Mouse (Mus musculus): ENCODE measurements at regions not wholly inside any gene's neighbourhood (a gene's known extent, or its start where the extent isn't known, plus 50 kb on each side); places are given as distances from the start of the nearest gene placed in this dataset.

DNA sequence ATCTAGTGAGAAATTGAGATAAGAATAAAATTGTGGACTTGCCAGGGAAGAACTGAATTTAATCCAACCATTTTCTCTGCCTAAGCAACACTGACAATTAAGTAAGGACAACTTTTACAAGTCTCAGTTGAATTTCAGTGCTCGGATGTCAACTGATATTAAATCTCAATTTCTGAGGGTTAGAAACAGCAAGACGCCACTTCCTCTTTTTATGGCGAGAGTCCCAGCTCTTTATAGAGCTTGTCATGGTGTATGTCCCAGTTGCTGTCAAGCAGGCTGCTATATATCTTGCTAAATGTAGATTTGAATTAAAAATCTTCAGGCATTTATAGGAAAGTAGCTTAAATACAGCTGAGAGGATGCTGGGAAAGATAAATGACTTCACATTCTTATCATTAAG lies 697.8 kb upstream of the Got2 start:
- DNase-seq: no peak
- no peaks in the 10 kb centered on the region for H3K27me3 ChIP-seq (replicated peaks; ENCODE audit: control insufficient read depth, insufficient read depth, low read length)
- no peak for TF ChIP-seq POLR2A (IDR thresholded peaks at IDR 0.05; ENCODE audit: low read depth, low read length)
- no peak for TF ChIP-seq CTCF (conservative IDR thresholded peaks at IDR 0.05; ENCODE audit: insufficient read depth, insufficient read length, low read depth, low read length)
- H3K4me1 ChIP-seq (ENCODE audit: control insufficient read depth, insufficient read depth, low read length): no peaks in the 10 kb centered on the region
- H3K36me3 ChIP-seq (ENCODE audit: control insufficient read depth, insufficient read depth, low read length): no peaks in the 10 kb centered on the region
- WGBS: 58% methylated on average over 3 of the region's 3 CpGs
- H3K4me3 ChIP-seq (ENCODE audit: insufficient read depth, low read depth, low read length): no peak overlapping the region
- no peak overlapping the region for H3K27ac ChIP-seq (ENCODE audit: insufficient read depth, low read depth, low read length)

DNA sequence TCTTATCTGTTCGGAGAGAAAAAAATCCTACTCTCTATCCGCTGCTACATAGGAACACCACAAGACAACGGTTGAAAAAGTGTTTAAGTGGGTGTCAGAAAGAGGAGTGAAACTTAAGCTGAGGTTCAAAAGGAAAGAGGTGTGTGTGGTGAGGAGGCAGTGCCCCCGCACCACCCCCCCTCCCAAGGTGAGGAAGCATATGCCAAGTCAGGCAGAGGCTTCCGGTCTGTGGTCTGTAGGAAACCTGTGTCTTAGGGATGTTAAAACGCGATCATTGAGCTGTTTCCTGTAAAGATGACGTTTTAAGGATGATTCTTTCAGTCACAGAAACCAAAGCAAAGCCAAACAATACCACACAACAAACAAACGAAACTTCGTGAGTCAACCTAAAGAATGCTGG lies 664.2 kb upstream of the Got2 start:
- Histone ChIP-seq H3K27me3 (replicated peaks; ENCODE audit: control insufficient read depth, insufficient read depth, low read length) (no peaks in the 10 kb centered on the region; the same call in 1 of the 2 replicates), H3K36me3 (ENCODE audit: control insufficient read depth, insufficient read depth, low read length) (no peaks in the 10 kb centered on the region), H3K27ac (ENCODE audit: insufficient read depth, low read depth, low read length) (no peak overlapping the region), H3K4me3 (ENCODE audit: insufficient read depth, low read depth, low read length) (no peak overlapping the region), H3K4me1 (ENCODE audit: control insufficient read depth, insufficient read depth, low read length) (no peaks in the 10 kb centered on the region)
- 64% methylated on average over 10 of the region's 10 CpGs for WGBS
- no peak for DNase-seq
- TF ChIP-seq POLR2A (IDR thresholded peaks at IDR 0.05; ENCODE audit: low read depth, low read length) (no peak), CTCF (conservative IDR thresholded peaks at IDR 0.05; ENCODE audit: insufficient read depth, insufficient read length, low read depth, low read length) (no peak)

DNA sequence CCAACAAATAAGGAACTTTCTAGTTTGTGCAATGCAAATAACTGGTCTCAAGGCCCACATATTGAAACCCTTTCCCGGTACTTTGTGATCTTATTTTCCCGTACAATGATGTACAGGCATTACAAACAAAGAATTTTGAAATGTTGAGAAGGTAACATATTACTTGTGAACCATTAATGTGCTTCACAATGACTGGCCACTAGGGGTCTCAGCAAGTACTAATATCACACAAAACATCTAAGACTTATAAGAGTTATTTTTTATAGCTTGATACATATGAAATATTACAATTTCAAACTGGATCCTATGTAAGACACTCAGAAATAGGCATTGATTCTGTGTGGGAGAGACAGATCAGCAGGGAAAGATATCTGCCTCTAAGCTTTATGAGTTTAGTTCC lies 662.1 kb upstream of the Got2 start:
- peak; percentile 6 for DNase-seq
- 91% methylated on average over 2 of the region's 2 CpGs for WGBS
- TF ChIP-seq CTCF (conservative IDR thresholded peaks at IDR 0.05; ENCODE audit: insufficient read depth, insufficient read length, low read depth, low read length) (no peak), POLR2A (IDR thresholded peaks at IDR 0.05; ENCODE audit: low read depth, low read length) (no peak)

DNA sequence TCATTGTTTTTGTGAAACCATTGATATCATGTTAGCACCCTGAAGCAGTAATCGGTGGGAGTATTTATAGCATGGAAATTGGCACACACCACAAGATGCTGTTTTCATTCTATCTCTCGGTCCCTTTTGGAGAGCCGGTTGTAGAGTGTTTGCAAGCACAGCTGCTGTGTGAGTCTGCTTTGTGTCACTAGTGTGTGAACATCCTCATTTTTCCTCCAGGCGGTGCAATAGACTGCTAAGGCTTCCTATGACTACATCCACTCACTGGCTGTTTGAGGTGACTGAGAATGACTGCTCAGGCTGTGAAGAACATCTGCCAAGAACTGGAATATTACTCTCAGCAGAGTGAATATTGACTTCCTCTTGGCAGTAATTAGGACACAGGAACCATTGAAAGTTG lies 660.3 kb upstream of the Got2 start:
- no peak for DNase-seq
- Histone ChIP-seq H3K27ac (ENCODE audit: insufficient read depth, low read depth, low read length) (no peak overlapping the region), H3K4me3 (ENCODE audit: insufficient read depth, low read depth, low read length) (no peak overlapping the region), H3K4me1 (ENCODE audit: control insufficient read depth, insufficient read depth, low read length) (no peaks in the 10 kb centered on the region), H3K36me3 (ENCODE audit: control insufficient read depth, insufficient read depth, low read length) (no peaks in the 10 kb centered on the region), H3K27me3 (replicated peaks; ENCODE audit: control insufficient read depth, insufficient read depth, low read length) (no peaks in the 10 kb centered on the region)
- WGBS: 87% methylated on average over 4 of the region's 4 CpGs
- no peak for TF ChIP-seq CTCF (conservative IDR thresholded peaks at IDR 0.05; ENCODE audit: insufficient read depth, insufficient read length, low read depth, low read length)
- TF ChIP-seq POLR2A (IDR thresholded peaks at IDR 0.05; ENCODE audit: low read depth, low read length): no peak

More for the DNA sequence above, 662.1 kb upstream of the Got2 start:
- no peaks in the 10 kb centered on the region; the same call in 1 of the 2 replicates for H3K27me3 ChIP-seq (replicated peaks; ENCODE audit: control insufficient read depth, insufficient read depth, low read length)
- no peak overlapping the region for H3K27ac ChIP-seq (ENCODE audit: insufficient read depth, low read depth, low read length)
- H3K4me3 ChIP-seq (ENCODE audit: insufficient read depth, low read depth, low read length): no peak overlapping the region
- H3K4me1 ChIP-seq (ENCODE audit: control insufficient read depth, insufficient read depth, low read length): no peaks in the 10 kb centered on the region
- H3K36me3 ChIP-seq (ENCODE audit: control insufficient read depth, insufficient read depth, low read length): no peaks in the 10 kb centered on the region

DNA sequence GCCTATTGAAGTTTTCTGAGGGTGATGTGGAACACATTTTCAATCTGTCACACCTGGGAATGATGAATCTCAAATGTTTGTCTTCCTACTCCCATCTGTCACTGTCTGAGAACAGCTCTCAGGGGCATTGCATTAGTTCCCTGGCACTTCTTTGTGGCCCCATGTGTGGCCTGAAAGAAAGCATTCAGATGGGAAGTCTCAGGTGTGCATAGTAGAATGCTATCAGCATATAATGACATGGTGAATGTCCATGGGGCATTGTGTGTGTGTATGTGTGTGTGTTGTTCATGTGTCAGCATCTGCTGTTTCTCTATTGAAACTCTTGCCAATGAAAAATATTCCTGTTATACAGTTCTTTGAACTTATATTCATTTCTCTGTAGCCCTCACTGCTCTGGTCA lies 659.8 kb upstream of the Got2 start:
- no peak for TF ChIP-seq POLR2A (IDR thresholded peaks at IDR 0.05; ENCODE audit: low read depth, low read length)
- TF ChIP-seq CTCF (conservative IDR thresholded peaks at IDR 0.05; ENCODE audit: insufficient read depth, insufficient read length, low read depth, low read length): no peak
- H3K36me3 ChIP-seq (ENCODE audit: control insufficient read depth, insufficient read depth, low read length): no peaks in the 10 kb centered on the region
- no peak for DNase-seq

DNA sequence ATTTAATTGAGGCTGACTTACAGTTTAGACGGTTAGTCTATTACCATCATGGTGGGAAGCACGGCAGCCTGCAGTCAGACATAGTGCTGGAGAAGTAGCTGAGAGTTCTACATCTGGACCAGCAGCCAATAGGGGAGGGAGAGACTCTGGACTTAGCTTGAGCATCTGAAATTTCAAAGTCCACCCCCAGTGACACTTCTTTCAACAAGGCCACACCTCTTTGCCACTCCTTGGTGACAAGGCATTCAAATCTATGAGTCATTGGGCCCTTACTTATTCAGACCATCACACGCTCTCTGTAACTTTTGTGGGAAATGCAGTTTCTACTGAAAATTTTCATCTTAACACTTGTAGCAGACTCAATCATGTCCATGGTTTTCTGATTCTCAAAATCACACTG lies 653.9 kb upstream of the Got2 start:
- no peaks in the 10 kb centered on the region for H3K27me3 ChIP-seq (replicated peaks; ENCODE audit: control insufficient read depth, insufficient read depth, low read length)
- TF ChIP-seq CTCF (conservative IDR thresholded peaks at IDR 0.05; ENCODE audit: insufficient read depth, insufficient read length, low read depth, low read length) (no peak), POLR2A (IDR thresholded peaks at IDR 0.05; ENCODE audit: low read depth, low read length) (no peak)
- 92% methylated on average over 3 of the region's 3 CpGs for WGBS
- no peak overlapping the region for H3K4me3 ChIP-seq (ENCODE audit: insufficient read depth, low read depth, low read length)
- H3K4me1 ChIP-seq (ENCODE audit: control insufficient read depth, insufficient read depth, low read length): no peaks in the 10 kb centered on the region
- H3K27ac ChIP-seq (ENCODE audit: insufficient read depth, low read depth, low read length): no peak overlapping the region
- DNase-seq: no peak
- H3K36me3 ChIP-seq (ENCODE audit: control insufficient read depth, insufficient read depth, low read length): no peaks in the 10 kb centered on the region

More for the DNA sequence above, 659.8 kb upstream of the Got2 start:
- Histone ChIP-seq H3K4me3 (ENCODE audit: insufficient read depth, low read depth, low read length) (no peak overlapping the region), H3K27ac (ENCODE audit: insufficient read depth, low read depth, low read length) (no peak overlapping the region), H3K4me1 (ENCODE audit: control insufficient read depth, insufficient read depth, low read length) (no peaks in the 10 kb centered on the region), H3K27me3 (replicated peaks; ENCODE audit: control insufficient read depth, insufficient read depth, low read length) (no peaks in the 10 kb centered on the region)

DNA sequence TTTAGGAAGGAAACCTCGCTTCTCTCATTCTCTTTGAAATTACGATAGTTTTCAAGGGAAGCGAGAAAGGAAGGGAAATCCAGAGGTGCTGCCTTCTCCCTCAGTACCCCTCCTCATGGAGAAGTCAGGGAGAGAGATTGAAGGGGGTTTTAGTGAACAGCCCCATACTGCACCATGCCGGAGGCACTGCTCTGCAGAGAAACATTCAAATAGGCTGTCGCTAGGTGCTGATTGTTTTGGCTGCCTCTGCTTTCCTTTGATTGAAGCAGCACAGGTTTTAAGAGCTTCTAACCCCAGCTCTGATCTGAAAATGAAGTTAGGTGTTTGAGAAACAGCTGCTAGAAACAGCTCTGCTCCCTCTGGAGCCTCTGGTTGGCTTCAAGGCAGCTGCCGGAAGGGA lies 610.5 kb upstream of the Got2 start:
- no peak for DNase-seq
- TF ChIP-seq POLR2A (IDR thresholded peaks at IDR 0.05; ENCODE audit: low read depth, low read length): no peak
- no peak for TF ChIP-seq CTCF (conservative IDR thresholded peaks at IDR 0.05; ENCODE audit: insufficient read depth, insufficient read length, low read depth, low read length)
- H3K4me1 ChIP-seq (ENCODE audit: control insufficient read depth, insufficient read depth, low read length): no peaks in the 10 kb centered on the region
- H3K36me3 ChIP-seq (ENCODE audit: control insufficient read depth, insufficient read depth, low read length): no peaks in the 10 kb centered on the region
- no peak overlapping the region for H3K4me3 ChIP-seq (ENCODE audit: insufficient read depth, low read depth, low read length)
- no peaks in the 10 kb centered on the region for H3K27me3 ChIP-seq (replicated peaks; ENCODE audit: control insufficient read depth, insufficient read depth, low read length)
- H3K27ac ChIP-seq (ENCODE audit: insufficient read depth, low read depth, low read length): no peak overlapping the region
- 68% methylated on average over 6 of the region's 6 CpGs for WGBS

DNA sequence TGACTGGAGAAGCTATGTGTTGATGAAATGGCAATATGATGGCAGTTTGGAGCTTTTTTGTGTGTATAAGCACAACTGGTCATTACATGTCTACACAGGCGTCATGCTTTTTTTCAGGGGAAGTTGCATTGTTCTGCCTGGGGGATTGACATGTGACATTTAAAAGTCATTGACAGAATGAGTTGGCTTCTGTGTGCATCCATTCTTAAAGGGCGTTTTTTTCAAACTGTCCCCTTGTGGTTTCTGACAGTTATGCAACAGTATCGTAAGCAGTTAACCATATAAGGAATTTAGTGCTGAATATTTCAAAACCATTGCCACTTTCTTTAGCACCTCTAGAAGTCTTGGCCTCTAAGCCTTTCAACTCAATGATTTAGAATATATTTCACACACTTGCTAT lies 607.1 kb upstream of the Got2 start:
- TF ChIP-seq CTCF (conservative IDR thresholded peaks at IDR 0.05; ENCODE audit: insufficient read depth, insufficient read length, low read depth, low read length) (no peak), POLR2A (IDR thresholded peaks at IDR 0.05; ENCODE audit: low read depth, low read length) (no peak)
- WGBS: 81% methylated on average over 3 of the region's 3 CpGs
- Histone ChIP-seq H3K27me3 (replicated peaks; ENCODE audit: control insufficient read depth, insufficient read depth, low read length) (no peaks in the 10 kb centered on the region), H3K27ac (ENCODE audit: insufficient read depth, low read depth, low read length) (no peak overlapping the region), H3K36me3 (ENCODE audit: control insufficient read depth, insufficient read depth, low read length) (no peaks in the 10 kb centered on the region), H3K4me3 (ENCODE audit: insufficient read depth, low read depth, low read length) (no peak overlapping the region), H3K4me1 (ENCODE audit: control insufficient read depth, insufficient read depth, low read length) (no peaks in the 10 kb centered on the region)
- DNase-seq: no peak

Measured in kidney, adult 2 months (tissue).